In genomic region chr14:77156222-77156910, GRCm38 (mm10) we compare ENCODE assay signal across 8 mouse cellular contexts. TPM values are rescaled to one million over a fixed set of nuclear protein-coding genes. Genes with fewer than 3 reads are reported as not detected.
DNase-seq lines count a peak whose midpoint lies in the region; ATAC-seq and TF ChIP-seq lines count a peak whose summit lies in the region.

Gene Enox1, plus strand, starts transcription at chr14:77156763.

- intact Hi-C loops in heart, postnatal 36 days (cut with DNase I) = no loop called here

- H3K9me3 ChIP-seq in forebrain, postnatal 0 days (ENCODE audit: low read length) = no peaks in the 10 kb centered on the region

- peak; percentile 54 for TF ChIP-seq CTCF in forebrain, postnatal 0 days (IDR thresholded peaks at IDR 0.05; ENCODE audit: low read depth)

- H3K4me3 ChIP-seq in forebrain, postnatal 0 days (ENCODE audit: low read depth, low read length) = peak within 1 kb of the TSS; percentile 98

- peak within 1 kb of the TSS; percentile 93 for H3K27ac ChIP-seq in forebrain, postnatal 0 days (ENCODE audit: low read depth, low read length)

- peak within 1 kb of the TSS; percentile 87 for H3K4me2 ChIP-seq in forebrain, postnatal 0 days (ENCODE audit: low read depth)

- peaks cover 22% of the 10 kb centered on the region; the same call in 1 of the 2 replicates for H3K4me1 ChIP-seq in forebrain, postnatal 0 days (ENCODE audit: insufficient read depth)

- H3K9ac ChIP-seq in forebrain, postnatal 0 days = peak within 1 kb of the TSS; percentile 95

- peak; percentile 86 for DNase-seq in R1 (ENCODE audit: low read depth, low spot score)
- DNase-seq in cerebellum, adult 18-20 months = peak; percentile 84 to 88
- DNase-seq in forebrain, postnatal 0 days = peak; percentile 98
- DNase-seq in heart, postnatal 36 days = peak; percentile 42 to 51
- peak; percentile 84 to 85 for DNase-seq in layer of hippocampus, postnatal 36 days
- DNase-seq in lung, postnatal 36 days = peak; percentile 5
- DNase-seq in right cerebral cortex, postnatal 14 days = peak; percentile 91

- peak; percentile 93 for ATAC-seq in forebrain, postnatal 0 days
- ATAC-seq in monocyte, adult 5-6 weeks (replicated peaks; ENCODE audit: insufficient number of reproducible peaks, low FRiP score, low TSS enrichment, poor library complexity, severe bottlenecking) = no peak

- H3K27me3 ChIP-seq in forebrain, postnatal 0 days (ENCODE audit: insufficient read depth, low read length) = no peaks in the 10 kb centered on the region

- no peaks in the 10 kb centered on the region for H3K36me3 ChIP-seq in forebrain, postnatal 0 days (ENCODE audit: insufficient read depth)

- WGBS in forebrain, postnatal 0 days = 3% methylated on average over 73 of the region's 73 CpGs

RNA-seq across cellular contexts. Expression of gene Enox1, which starts in this region (rescaled TPM):
- total RNA-seq in forebrain, postnatal 0 days (2014; rRNA removed) = 61.7 and 61.8 TPM in 2 replicates
- 33.9 and 39.9 TPM in 2 replicates for polyA plus RNA-seq in forebrain, postnatal 0 days (2015; fragmentation: Nextera tagmentation; extraction: Ambion mirVana)
- 1 to 10 TPM in 1 of 2 experiments, under 1 TPM in 1; 0.94 to 1.0 TPM for total RNA-seq in heart, postnatal 36 days (2021)
- total RNA-seq in layer of hippocampus, postnatal 36 days (2021) = 10 to 100 TPM; 59.2 to 70.2 TPM
- total RNA-seq in monocyte, adult 5-6 weeks (2017) = 0.19 TPM in 1 of 3 replicates, not detected in the others

Comparison
In these comparisons a context has a peak if more than half of its experiments do, and no peak if none do; other contexts are left out.
1. RNA of gene Enox1 (total RNA-seq): 59.2 to 70.2 TPM in layer of hippocampus, postnatal 36 days and 61.7 to 61.8 TPM in forebrain, postnatal 0 days; 0.94 to 1.0 TPM in heart, postnatal 36 days and 0.19 TPM in monocyte, adult 5-6 weeks; every median in the first group is over 10 times any median in the second.
2. DNase-seq: peak in every context shown above with its lines; median percentile 98 in forebrain, postnatal 0 days; 91 in right cerebral cortex, postnatal 14 days; 86 in R1; 86 in cerebellum, adult 18-20 months; 84 in layer of hippocampus, postnatal 36 days; 46 in heart, postnatal 36 days; 5 in lung, postnatal 36 days.